27 mouse cellular contexts compared by ENCODE assay signal in the genomic region with DNA sequence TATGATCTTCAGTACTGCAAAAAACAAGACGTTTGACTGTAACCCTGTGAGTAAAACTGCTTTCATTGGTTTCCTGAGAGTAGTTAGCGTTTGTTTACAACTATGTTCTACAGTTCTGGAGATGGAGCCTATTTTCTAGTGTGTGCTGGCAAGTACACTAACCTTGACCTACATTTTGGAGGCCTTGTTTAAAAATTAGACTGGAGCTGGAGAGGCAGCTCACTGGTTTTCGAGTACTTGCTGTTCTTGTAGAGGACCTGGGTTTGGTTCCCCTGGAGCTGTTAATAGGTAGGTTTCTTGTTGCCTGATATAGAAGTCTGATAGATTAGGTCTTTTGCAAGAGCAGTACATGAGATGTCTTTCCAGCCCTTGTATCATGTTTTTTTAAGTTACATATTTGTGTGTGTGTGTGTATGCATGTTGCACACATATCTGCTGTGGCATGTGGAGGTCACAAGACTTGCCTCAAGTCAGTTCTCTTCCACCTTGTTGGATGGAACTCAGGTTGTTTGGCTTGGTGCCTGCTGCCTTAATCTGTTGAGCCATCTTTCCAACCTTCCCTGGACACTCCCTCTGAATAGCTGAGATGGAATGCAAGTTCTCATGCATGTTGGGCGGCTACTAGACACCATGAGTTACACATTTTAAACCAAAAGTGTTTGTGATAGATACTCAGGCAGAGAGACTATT. TPM values are rescaled to one million over a fixed set of nuclear protein-coding genes. Genes with fewer than 3 reads are reported as not detected.
DNase-seq lines count a peak whose midpoint lies in the region; ATAC-seq and TF ChIP-seq lines count a peak whose summit lies in the region.
"Had no signal": no experiment of that assay in that cellular context is flagged by ENCODE, and none has a peak within 500 bp of the region (broad histone marks: within the 10 kb centered on the region; RNA-seq: fewer than 3 reads in every experiment).

No protein-coding gene starts in this region.

- H3K4me3 ChIP-seq in kidney, adult 2 months (ENCODE audit: insufficient read depth, low read depth, low read length), result no peak overlapping the region
- no peak overlapping the region for H3K4me3 ChIP-seq in kidney, embryonic 14.5 days (ENCODE audit: low read length)
- no peak overlapping the region for H3K4me3 ChIP-seq in kidney, embryonic 15.5 days (replicated peaks)
- no peak overlapping the region for H3K4me3 ChIP-seq in liver, postnatal 0 days (ENCODE audit: low read depth, low read length)
- H3K4me3 ChIP-seq in layer of hippocampus, adult 2 months, result no peak overlapping the region
- H3K4me3 ChIP-seq: left cerebral cortex, adult 2 months; midbrain, embryonic 12.5 days had no signal

- H3K4me2 ChIP-seq in kidney, embryonic 14.5 days (replicated peaks; ENCODE audit: low read depth, low read length), result no peak overlapping the region
- no peak overlapping the region for H3K4me2 ChIP-seq in kidney, embryonic 15.5 days
- H3K4me2 ChIP-seq in liver, postnatal 0 days (ENCODE audit: low read depth, low read length), result no peak overlapping the region
- H3K4me2 ChIP-seq: midbrain, embryonic 12.5 days had no signal

- H3K9me3 ChIP-seq in kidney, embryonic 14.5 days (ENCODE audit: control insufficient read depth, low read length), result no peaks in the 10 kb centered on the region
- no peaks in the 10 kb centered on the region for H3K9me3 ChIP-seq in kidney, embryonic 15.5 days (replicated peaks)
- no peaks in the 10 kb centered on the region for H3K9me3 ChIP-seq in liver, postnatal 0 days (ENCODE audit: low read length)
- H3K9me3 ChIP-seq: G1E; midbrain, embryonic 12.5 days had no signal

- ATAC-seq in kidney, embryonic 14.5 days (ENCODE audit: low FRiP score, low TSS enrichment), result no peak
- no peak for ATAC-seq in kidney, embryonic 15.5 days (replicated peaks; ENCODE audit: low FRiP score)
- ATAC-seq in liver, postnatal 0 days, result no peak
- ATAC-seq: CD4-positive, CD25-positive, alpha-beta regulatory T cell, adult 4 months; inflammation-experienced regulatory T-cells, adult 6 months; lung, postnatal 0 days had no signal

- TF ChIP-seq EP300 in liver, postnatal 0 days (IDR thresholded peaks at IDR 0.05; ENCODE audit: low read depth), result no peak

- TF ChIP-seq POLR2A in kidney, adult 2 months (IDR thresholded peaks at IDR 0.05; ENCODE audit: low read depth, low read length), result no peak

- no peaks in the 10 kb centered on the region; the same call in 1 of the 2 replicates for H3K36me3 ChIP-seq in kidney, adult 2 months (ENCODE audit: control insufficient read depth, insufficient read depth, low read length)
- peaks cover 42% of the 10 kb centered on the region for H3K36me3 ChIP-seq in kidney, embryonic 14.5 days (ENCODE audit: control insufficient read depth, insufficient read depth, low read length)
- peaks cover 49% of the 10 kb centered on the region for H3K36me3 ChIP-seq in kidney, embryonic 15.5 days
- H3K36me3 ChIP-seq in liver, postnatal 0 days (replicated peaks; ENCODE audit: insufficient read depth, low read length), result peaks cover 38% of the 10 kb centered on the region

- DNase-seq in adrenal gland, postnatal 14 days, result peak; percentile 42
- DNase-seq in adrenal gland, postnatal 4 days (ENCODE audit: low spot score in 2 of 2), result no peak
- peak; percentile 83 for DNase-seq in kidney, adult 2 months
- DNase-seq in liver, postnatal 0 days, result no peak
- no peak for DNase-seq in layer of hippocampus, adult 8-10 months (ENCODE audit: low spot score in 2 of 2)
- no peak for DNase-seq in layer of hippocampus, adult 2 months (ENCODE audit: low spot score in 2 of 2)
- DNase-seq: adrenal gland, postnatal 36 days; cerebellum, adult 8-10 months; gastrocnemius, postnatal 10 days; left cerebral cortex, postnatal 4 days; retina, postnatal 1 day had no signal

- WGBS in kidney, adult 2 months, result 30% methylated on average over 4 of the region's 4 CpGs
- WGBS in kidney, embryonic 14.5 days, result 83% methylated on average over 4 of the region's 4 CpGs
- whole genome bisulfite sequencing in kidney, embryonic 15.5 days, result 87% methylated on average over 4 of the region's 4 CpGs
- 70% methylated on average over 4 of the region's 4 CpGs for WGBS in liver, postnatal 0 days (ENCODE audit: insufficient replicate concordance)

- H3K27me3 ChIP-seq in kidney, adult 2 months (replicated peaks; ENCODE audit: control insufficient read depth, insufficient read depth, low read length), result no peaks in the 10 kb centered on the region
- no peaks in the 10 kb centered on the region for H3K27me3 ChIP-seq in kidney, embryonic 14.5 days (ENCODE audit: control insufficient read depth, insufficient read depth, low read length)
- no peaks in the 10 kb centered on the region for H3K27me3 ChIP-seq in kidney, embryonic 15.5 days
- no peaks in the 10 kb centered on the region for H3K27me3 ChIP-seq in liver, postnatal 0 days (ENCODE audit: insufficient read depth, low read length)
- H3K27me3 ChIP-seq: midbrain, embryonic 12.5 days had no signal

- no peak for TF ChIP-seq CTCF in kidney, adult 2 months (conservative IDR thresholded peaks at IDR 0.05; ENCODE audit: insufficient read depth, insufficient read length, low read depth, low read length)
- no peak for TF ChIP-seq CTCF in liver, postnatal 0 days (IDR thresholded peaks at IDR 0.05; ENCODE audit: low read depth)
- no peak for TF ChIP-seq CTCF in layer of hippocampus, adult 2 months (conservative IDR thresholded peaks at IDR 0.05)

- H3K27ac ChIP-seq in kidney, adult 2 months (ENCODE audit: insufficient read depth, low read depth, low read length), result peak overlapping the region; percentile 86
- H3K27ac ChIP-seq in kidney, embryonic 14.5 days (ENCODE audit: low read depth, low read length), result no peak overlapping the region
- H3K27ac ChIP-seq in kidney, embryonic 15.5 days, result 0 out of 2 replicates have a peak overlapping the region, but pooled peaks have one; percentile 32
- H3K27ac ChIP-seq in liver, postnatal 0 days (ENCODE audit: low read depth), result peak overlapping the region; percentile 39
- no peak overlapping the region for H3K27ac ChIP-seq in layer of hippocampus, adult 2 months
- H3K27ac ChIP-seq: left cerebral cortex, adult 2 months; midbrain, embryonic 12.5 days had no signal

- H3K4me1 ChIP-seq in kidney, adult 2 months (ENCODE audit: control insufficient read depth, insufficient read depth, low read length), result peaks cover 37% of the 10 kb centered on the region
- H3K4me1 ChIP-seq in kidney, embryonic 14.5 days (ENCODE audit: control insufficient read depth, insufficient read depth, low read length), result peaks cover 19% of the 10 kb centered on the region
- peaks cover 31% of the 10 kb centered on the region for H3K4me1 ChIP-seq in kidney, embryonic 15.5 days
- H3K4me1 ChIP-seq in liver, postnatal 0 days (ENCODE audit: insufficient read depth), result peaks cover 40% of the 10 kb centered on the region

- H3K9ac ChIP-seq in kidney, embryonic 14.5 days (ENCODE audit: low read depth, low read length), result no peak overlapping the region
- H3K9ac ChIP-seq in kidney, embryonic 15.5 days, result no peak overlapping the region
- H3K9ac ChIP-seq in liver, postnatal 0 days (replicated peaks), result no peak overlapping the region
- H3K9ac ChIP-seq: liver, embryonic 14.5 days; midbrain, embryonic 12.5 days had no signal

RNA-seq across cellular contexts. Expression of gene Tnpo2, which starts 3.9 kb away (rescaled TPM):
- total RNA-seq in adrenal gland, postnatal 14 days (2021), result 65.9 and 67.8 TPM in 2 replicates
- 10 to 100 TPM; 70.8 to 86.8 TPM for total RNA-seq in adrenal gland, postnatal 4 days (2021)
- 36.1 and 45.0 TPM in 2 replicates for polyA plus RNA-seq in kidney, adult 2 months (2012; rRNA removed)
- 15.6 and 19.7 TPM in 2 replicates for polyA plus RNA-seq in kidney, embryonic 14.5 days (2014; fragmentation: Nextera tagmentation; extraction: Ambion mirVana)
- polyA plus RNA-seq in kidney, embryonic 15.5 days (2015; fragmentation: Nextera tagmentation; extraction: Ambion mirVana), result 25.8 and 30.0 TPM in 2 replicates
- polyA plus RNA-seq in liver, postnatal 0 days (2015; fragmentation: Nextera tagmentation; extraction: Ambion mirVana), result 7.6 and 8.2 TPM in 2 replicates
- 100 to 1,000 TPM; 146 to 188 (median 162) TPM for total RNA-seq in layer of hippocampus, adult 8-10 months (2022)
- 100 to 1,000 TPM; 170 to 175 TPM for total RNA-seq in layer of hippocampus, adult 2 months (2021)

RNA-seq across cellular contexts. Expression of gene Trir, which starts 6.1 kb away (rescaled TPM):
- 154 and 161 TPM in 2 replicates for total RNA-seq in adrenal gland, postnatal 14 days (2021)
- 100 to 1,000 TPM; 179 to 188 TPM for total RNA-seq in adrenal gland, postnatal 4 days (2021)
- polyA plus RNA-seq in kidney, adult 2 months (2012; rRNA removed), result 103 and 111 TPM in 2 replicates
- 163 and 211 TPM in 2 replicates for polyA plus RNA-seq in kidney, embryonic 14.5 days (2014; fragmentation: Nextera tagmentation; extraction: Ambion mirVana)
- polyA plus RNA-seq in kidney, embryonic 15.5 days (2015; fragmentation: Nextera tagmentation; extraction: Ambion mirVana), result 119 and 120 TPM in 2 replicates
- 63.0 and 73.6 TPM in 2 replicates for polyA plus RNA-seq in liver, postnatal 0 days (2015; fragmentation: Nextera tagmentation; extraction: Ambion mirVana)
- total RNA-seq in layer of hippocampus, adult 8-10 months (2022), result 100 to 1,000 TPM; 105 to 121 (median 116) TPM
- 100 to 1,000 TPM; 125 to 136 TPM for total RNA-seq in layer of hippocampus, adult 2 months (2021)

RNA-seq across cellular contexts. Expression of gene Asna1, which starts 7.7 kb away (rescaled TPM):
- total RNA-seq in adrenal gland, postnatal 14 days (2021), result 91.4 and 94.7 TPM in 2 replicates
- total RNA-seq in adrenal gland, postnatal 4 days (2021), result 10 to 100 TPM; 77.7 to 83.2 TPM
- 266 and 270 TPM in 2 replicates for polyA plus RNA-seq in kidney, adult 2 months (2012; rRNA removed)
- 109 and 180 TPM in 2 replicates for polyA plus RNA-seq in kidney, embryonic 14.5 days (2014; fragmentation: Nextera tagmentation; extraction: Ambion mirVana)
- polyA plus RNA-seq in kidney, embryonic 15.5 days (2015; fragmentation: Nextera tagmentation; extraction: Ambion mirVana), result 133 and 143 TPM in 2 replicates
- 33.2 and 34.4 TPM in 2 replicates for polyA plus RNA-seq in liver, postnatal 0 days (2015; fragmentation: Nextera tagmentation; extraction: Ambion mirVana)
- 100 to 1,000 TPM; 118 to 124 (median 122) TPM for total RNA-seq in layer of hippocampus, adult 8-10 months (2022)
- 100 to 1,000 TPM; 119 to 122 TPM for total RNA-seq in layer of hippocampus, adult 2 months (2021)

RNA-seq across cellular contexts. Expression of gene Best2, which starts 18.4 kb away (rescaled TPM):
- not detected in 2 replicates for total RNA-seq in adrenal gland, postnatal 14 days (2021)
- total RNA-seq in adrenal gland, postnatal 4 days (2021), result not detected
- polyA plus RNA-seq in kidney, adult 2 months (2012; rRNA removed), result not detected in 2 replicates
- not detected in 2 replicates for polyA plus RNA-seq in kidney, embryonic 14.5 days (2014; fragmentation: Nextera tagmentation; extraction: Ambion mirVana)
- 0.10 TPM in 1 of 2 replicates, not detected in the other for polyA plus RNA-seq in kidney, embryonic 15.5 days (2015; fragmentation: Nextera tagmentation; extraction: Ambion mirVana)
- not detected in 2 replicates for polyA plus RNA-seq in liver, postnatal 0 days (2015; fragmentation: Nextera tagmentation; extraction: Ambion mirVana)
- total RNA-seq in layer of hippocampus, adult 8-10 months (2022), result not detected
- total RNA-seq in layer of hippocampus, adult 2 months (2021), result not detected
- total RNA-seq: adrenal gland, postnatal 36 days; G1E; gastrocnemius, postnatal 10 days; heart, adult 8-10 months; left cerebral cortex, adult 2 months; left cerebral cortex, postnatal 4 days; megakaryocyte progenitor cell, adult 5-6 weeks; monocyte, adult 5-6 weeks had no signal
- polyA plus RNA-seq: CD4-positive, CD25-positive, alpha-beta regulatory T cell, adult 4 months; forebrain, embryonic 11.5 days; G1E; heart, embryonic 16.5 days; hindbrain, embryonic 11.5 days; inflammation-experienced regulatory T-cells, adult 6 months; liver, embryonic 14.5 days; lung, postnatal 0 days; midbrain, embryonic 12.5 days; neural tube, embryonic 11.5 days had no signal

RNA-seq across cellular contexts. Expression of gene Fbxw9, which starts 27.1 kb away (rescaled TPM):
- total RNA-seq in adrenal gland, postnatal 14 days (2021), result 18.0 and 18.4 TPM in 2 replicates
- 10 to 100 TPM; 36.5 to 39.8 TPM for total RNA-seq in adrenal gland, postnatal 4 days (2021)
- polyA plus RNA-seq in kidney, adult 2 months (2012; rRNA removed), result 32.6 and 39.6 TPM in 2 replicates
- polyA plus RNA-seq in kidney, embryonic 14.5 days (2014; fragmentation: Nextera tagmentation; extraction: Ambion mirVana), result 24.4 and 29.6 TPM in 2 replicates
- 28.9 and 32.1 TPM in 2 replicates for polyA plus RNA-seq in kidney, embryonic 15.5 days (2015; fragmentation: Nextera tagmentation; extraction: Ambion mirVana)
- polyA plus RNA-seq in liver, postnatal 0 days (2015; fragmentation: Nextera tagmentation; extraction: Ambion mirVana), result 14.4 and 14.9 TPM in 2 replicates
- 10 to 100 TPM; 18.1 to 24.4 (median 23.6) TPM for total RNA-seq in layer of hippocampus, adult 8-10 months (2022)
- total RNA-seq in layer of hippocampus, adult 2 months (2021), result 10 to 100 TPM; 22.6 to 23.5 TPM

Comparison
In these comparisons a context has a peak if more than half of its experiments do, and no peak if none do; other contexts are left out.
1. DNase-seq: peak in adrenal gland, postnatal 14 days (single experiment) and kidney, adult 2 months (single experiment); none in adrenal gland, postnatal 4 days (0 of 2), liver, postnatal 0 days (single experiment), layer of hippocampus, adult 8-10 months (0 of 2) and layer of hippocampus, adult 2 months (0 of 2).
2. H3K27ac ChIP-seq: peak in kidney, adult 2 months (single experiment), kidney, embryonic 15.5 days (single experiment) and liver, postnatal 0 days (single experiment); none in kidney, embryonic 14.5 days (single experiment) and layer of hippocampus, adult 2 months (single experiment).